Mouse (Mus musculus) stomach, embryonic 16.5 days (tissue): ENCODE results near the gene Scn11a. TPM values are rescaled to one million over a fixed set of nuclear protein-coding genes. Genes with fewer than 3 reads are reported as not detected.

Source experiments
- ATAC-seq: fragments of 200-750 bp; cut with Nextera tagmentation; 2 replicates; pipeline ENCODE4 v1.8.0; 2017; ENCODE audit warnings: moderate number of reproducible peaks, moderate TSS enrichment; ENCODE audit not compliant: insufficient read depth, low FRiP score
- H3K27ac ChIP-seq: fragments of 300-500 bp; sonication (generic); 2 replicates; pipeline ENCODE4 v1.5.1; 2014; ENCODE audit warnings: low read length
- H3K27me3 ChIP-seq: fragments of 300-500 bp; sonication (generic); 2 replicates; pipeline ENCODE4 v1.6.1; 2014; ENCODE audit warnings: low read length, control low read depth, mixed read lengths; ENCODE audit not compliant: control insufficient read depth, insufficient read depth
- H3K36me3 ChIP-seq: fragments of 300-500 bp; sonication (generic); 2 replicates; pipeline ENCODE4 v1.6.1; 2014; ENCODE audit warnings: low read length; ENCODE audit not compliant: control insufficient read depth, insufficient read depth
- H3K4me1 ChIP-seq: fragments of 300-500 bp; sonication (generic); 2 replicates; pipeline ENCODE4 v1.6.1; 2014; ENCODE audit warnings: low read length, control low read depth, mixed read lengths; ENCODE audit not compliant: control insufficient read depth, insufficient read depth
- H3K4me2 ChIP-seq: fragments of 300-500 bp; sonication (generic); 2 replicates; pipeline ENCODE4 v1.6.1; 2014; ENCODE audit warnings: low read depth, low read length, mixed read lengths
- H3K4me3 ChIP-seq: fragments of 300-500 bp; sonication (generic); replicated peaks from 2 replicates; pipeline ENCODE4 v1.5.1; 2014; ENCODE audit warnings: mild to moderate bottlenecking, low read length
- H3K9ac ChIP-seq: fragments of 300-500 bp; sonication (generic); 2 replicates; pipeline ENCODE4 v1.6.1; 2014; ENCODE audit warnings: low read length
- H3K9me3 ChIP-seq: fragments of 300-500 bp; sonication (generic); replicated peaks from 2 replicates; pipeline ENCODE4 v1.6.1; 2016; ENCODE audit warnings: low read length, control low read depth; ENCODE audit not compliant: control insufficient read depth
- WGBS: fragments of 180-500 bp; shearing (Covaris S2); extraction: QIAGEN DNeasy Blood & Tissue Kit; methylation state at CpG from one replicate; pipeline ENCODE4 v1.1.7; 2014; 5-methylcytosine and 5-hydroxymethylcytosine counted together
- polyA plus RNA-seq: library from polyadenylated mRNA; unstranded; fragments of >200 nt; fragmentation: Nextera tagmentation; extraction: Ambion mirVana; gene quantifications from 2 replicates; pipeline ENCODE4 v1.2.1, GENCODE M21; 2015

Scn11a gene
- 0.03 TPM in 1 of 2 replicates, not detected in the other for polyA plus RNA-seq

DNA sequence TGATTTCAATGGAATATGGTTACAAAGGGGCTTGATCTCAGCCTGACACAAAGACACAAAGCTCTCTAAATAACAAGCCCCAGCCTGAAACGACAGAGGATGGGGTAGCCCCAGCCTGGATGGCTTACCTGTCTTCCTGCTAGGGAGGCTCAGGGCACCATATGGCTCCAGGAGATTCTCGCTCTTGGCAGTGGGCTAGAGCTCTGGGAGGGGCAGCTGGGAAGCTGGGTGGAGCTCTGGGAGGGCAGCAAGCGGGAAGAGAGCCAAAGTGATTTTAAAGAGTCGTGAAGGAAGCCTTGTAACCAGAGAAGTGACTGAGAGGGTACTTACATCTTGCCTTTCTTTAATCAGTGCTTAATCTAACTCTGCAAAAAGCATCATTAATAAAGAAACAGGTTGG is at the start of gene Scn11a:
Gene Scn11a, minus strand, starts transcription at position 160 of the 400 bp plus-strand sequence.
- H3K9ac ChIP-seq: no peak within 1 kb of the TSS
- no peak within 1 kb of the TSS for H3K27ac ChIP-seq
- H3K4me3 ChIP-seq: no peak within 1 kb of the TSS
- no peaks in the 10 kb centered on the region for H3K27me3 ChIP-seq
- no peaks in the 10 kb centered on the region for H3K36me3 ChIP-seq
- no peak for ATAC-seq
- WGBS: 31% methylated on average over 4 of the region's 4 CpGs
- no peak within 1 kb of the TSS for H3K4me2 ChIP-seq
- H3K4me1 ChIP-seq: no peaks in the 10 kb centered on the region
- H3K9me3 ChIP-seq: no peaks in the 10 kb centered on the region

DNA sequence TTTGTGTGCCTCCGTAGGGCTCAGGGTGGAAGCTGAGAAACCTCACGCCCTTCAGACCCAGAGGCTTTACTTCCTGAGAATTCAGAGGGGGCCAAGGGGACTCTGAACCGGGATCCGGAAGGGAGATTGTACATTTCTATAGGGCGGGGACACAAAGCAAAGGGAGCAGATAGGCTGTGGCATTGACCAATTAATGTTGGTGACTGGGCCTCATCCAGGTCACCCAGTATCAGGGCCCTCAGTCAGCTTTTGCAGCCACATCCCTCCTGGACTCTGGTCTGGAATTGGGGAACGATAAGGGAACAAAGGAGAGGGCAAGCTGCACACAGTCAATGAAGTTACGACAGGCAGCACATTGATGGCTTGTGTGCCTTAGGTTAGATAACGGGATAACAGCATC is 28.9 kb upstream of the Scn11a start:
- WGBS: 55% methylated on average over 8 of the region's 8 CpGs
- Histone ChIP-seq H3K9ac (no peak overlapping the region), H3K4me3 (no peak overlapping the region), H3K36me3 (no peaks in the 10 kb centered on the region), H3K27ac (no peak overlapping the region), H3K9me3 (no peaks in the 10 kb centered on the region), H3K4me2 (no peak overlapping the region), H3K27me3 (no peaks in the 10 kb centered on the region), H3K4me1 (no peaks in the 10 kb centered on the region; the same call in 1 of the 2 replicates)
- ATAC-seq: no peak; the same call in 1 of the 2 replicates

DNA sequence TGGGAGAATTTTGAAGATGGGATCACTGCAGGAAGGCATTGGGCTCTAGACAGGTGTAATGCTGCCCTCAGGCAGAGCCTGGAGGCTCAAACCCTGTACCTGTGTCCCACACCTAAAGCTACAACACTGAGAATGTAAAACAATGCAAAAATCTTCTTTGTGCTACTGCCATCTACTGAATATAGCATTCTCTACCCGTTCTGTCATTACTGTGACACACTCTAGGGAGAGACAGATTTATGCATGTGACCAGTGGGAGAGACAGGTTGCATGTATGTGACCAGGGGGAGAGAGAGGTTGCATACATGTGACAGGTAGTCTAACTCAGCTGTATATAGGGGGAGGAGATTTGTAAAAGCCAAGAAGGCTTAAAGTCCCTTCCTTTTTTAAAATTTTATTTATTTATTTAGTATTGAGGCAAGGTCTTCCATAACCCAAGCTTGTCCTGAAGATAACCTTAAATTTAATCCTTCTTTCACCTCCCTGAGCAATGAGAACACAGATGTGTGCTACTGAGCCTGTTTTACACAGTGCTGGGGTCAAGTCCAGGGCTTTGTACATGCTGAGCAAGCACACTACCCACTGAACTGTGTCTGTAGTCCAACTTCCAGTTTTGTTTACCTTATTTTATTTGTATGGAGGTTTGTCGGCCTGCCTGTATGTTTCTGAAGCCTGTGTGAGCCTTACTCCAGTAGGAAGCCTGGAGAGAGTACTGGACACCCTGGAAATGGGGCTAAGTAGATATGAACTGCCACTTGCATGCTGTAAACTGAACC is 28.0 kb upstream of the Scn11a start:
- 52% methylated on average over 2 of the region's 2 CpGs for WGBS
- Histone ChIP-seq H3K4me1 (no peaks in the 10 kb centered on the region; the same call in 1 of the 2 replicates), H3K36me3 (no peaks in the 10 kb centered on the region), H3K9ac (no peak overlapping the region), H3K27me3 (no peaks in the 10 kb centered on the region), H3K9me3 (no peaks in the 10 kb centered on the region), H3K27ac (no peak overlapping the region), H3K4me2 (no peak overlapping the region), H3K4me3 (no peak overlapping the region)
- ATAC-seq: no peak

DNA sequence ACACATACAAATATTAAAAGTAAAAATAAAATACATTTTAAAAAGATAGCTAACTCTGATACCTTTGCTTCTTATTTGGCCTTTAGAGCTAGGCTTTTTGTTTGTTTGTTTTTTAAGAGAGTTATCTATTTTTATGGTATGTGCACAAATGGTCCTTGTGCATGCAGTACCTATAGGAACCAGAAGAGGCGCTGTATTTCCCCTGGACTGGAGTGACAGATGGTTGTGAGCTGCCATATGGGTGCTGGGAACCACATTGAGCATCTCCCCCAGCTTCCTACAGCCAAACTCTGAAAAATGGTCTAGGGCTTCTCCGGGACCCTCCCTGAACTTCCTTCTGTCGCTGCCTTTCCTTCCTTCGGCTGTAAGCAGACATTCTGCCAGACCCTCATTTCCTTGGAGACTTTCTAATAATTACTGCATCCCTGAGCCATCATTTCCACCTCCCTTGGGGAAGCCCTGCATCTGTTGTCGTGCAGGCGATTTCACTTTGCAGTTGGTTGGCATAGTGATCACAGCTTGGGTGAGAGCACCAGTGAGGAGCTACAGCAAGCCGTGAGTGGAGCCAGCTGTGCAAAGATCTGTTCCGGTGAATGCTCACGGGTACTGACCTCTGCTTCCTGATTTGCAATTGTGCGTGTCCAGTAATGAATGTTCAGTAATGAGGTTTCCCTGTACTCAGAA is 27.2 kb upstream of the Scn11a start:
- 70% methylated on average over 10 of the region's 10 CpGs for WGBS
- H3K27me3 ChIP-seq: no peaks in the 10 kb centered on the region
- H3K36me3 ChIP-seq: no peaks in the 10 kb centered on the region
- no peak for ATAC-seq
- no peaks in the 10 kb centered on the region; the same call in 1 of the 2 replicates for H3K4me1 ChIP-seq
- H3K9me3 ChIP-seq: no peaks in the 10 kb centered on the region
- H3K4me2 ChIP-seq: no peak overlapping the region
- H3K27ac ChIP-seq: no peak overlapping the region
- H3K9ac ChIP-seq: no peak overlapping the region
- H3K4me3 ChIP-seq: no peak overlapping the region

DNA sequence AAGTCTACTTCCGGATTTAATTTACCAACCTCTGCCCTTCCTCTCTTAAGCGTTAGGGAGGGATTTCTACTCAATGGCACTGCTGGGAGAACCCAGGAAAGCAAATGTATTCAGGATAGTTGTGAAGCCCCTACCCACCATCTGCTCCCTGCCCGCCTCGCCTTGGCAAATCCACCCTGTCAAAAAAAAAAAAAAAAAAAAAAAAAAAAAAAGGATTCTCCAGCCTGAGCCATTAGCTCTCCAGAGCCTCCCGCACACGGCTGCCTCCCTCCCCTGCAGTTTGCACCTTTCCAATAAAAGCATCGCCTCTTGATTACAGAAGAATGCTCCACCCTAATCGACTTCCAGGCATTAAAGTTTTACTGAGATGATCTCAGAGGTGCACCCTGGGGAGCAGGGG is 24.0 kb upstream of the Scn11a start:
- no peak for ATAC-seq
- Histone ChIP-seq H3K4me2 (no peak overlapping the region), H3K4me1 (no peaks in the 10 kb centered on the region; the same call in 1 of the 2 replicates), H3K27me3 (no peaks in the 10 kb centered on the region), H3K36me3 (no peaks in the 10 kb centered on the region), H3K9ac (no peak overlapping the region), H3K27ac (no peak overlapping the region), H3K4me3 (no peak overlapping the region), H3K9me3 (no peaks in the 10 kb centered on the region)
- WGBS: 21% methylated on average over 8 of the region's 8 CpGs

DNA sequence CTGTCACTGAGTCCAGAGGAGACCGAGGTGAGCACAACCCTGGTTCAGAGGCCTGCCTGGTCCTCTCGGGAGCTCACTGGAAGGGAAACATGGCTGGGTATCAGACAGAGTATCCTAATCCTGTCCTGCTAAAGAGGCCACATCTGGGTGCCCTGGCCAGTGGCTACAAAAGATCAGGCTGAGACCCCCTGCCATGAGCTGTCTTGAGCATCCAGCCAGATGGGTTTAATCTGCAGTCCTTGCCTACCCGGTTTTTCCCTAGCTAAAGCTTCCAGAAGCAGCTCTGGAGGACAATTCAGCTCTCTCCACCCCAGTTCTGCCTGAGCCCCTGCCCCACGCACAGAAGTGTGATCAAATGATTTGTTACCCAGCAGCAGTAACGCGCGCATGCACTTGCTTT is 23.4 kb upstream of the Scn11a start:
- WGBS: 41% methylated on average over 7 of the region's 7 CpGs
- ATAC-seq: no peak
- Histone ChIP-seq H3K27me3 (no peaks in the 10 kb centered on the region), H3K4me3 (no peak overlapping the region), H3K36me3 (no peaks in the 10 kb centered on the region), H3K4me2 (no peak overlapping the region), H3K9me3 (no peaks in the 10 kb centered on the region), H3K9ac (no peak overlapping the region), H3K4me1 (no peaks in the 10 kb centered on the region; the same call in 1 of the 2 replicates), H3K27ac (no peak overlapping the region)

DNA sequence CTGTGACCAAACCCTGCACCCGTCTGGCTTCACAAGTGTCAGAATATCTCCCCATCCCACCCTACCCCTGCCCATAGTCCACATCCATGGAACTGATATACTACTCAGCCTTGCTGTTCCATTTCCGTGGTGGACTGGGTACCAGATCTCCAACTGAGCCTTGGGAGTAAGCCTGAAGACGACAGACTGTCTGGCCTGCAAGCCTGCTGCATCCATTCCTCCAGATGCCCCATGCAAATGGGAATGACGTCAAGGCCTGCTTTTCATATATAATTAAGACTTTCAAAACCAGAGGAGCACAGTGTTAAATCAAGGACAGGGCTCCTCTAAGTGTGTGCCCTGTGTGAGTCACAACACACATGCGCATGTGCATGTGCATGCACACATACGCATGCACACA is 21.9 kb upstream of the Scn11a start:
- 68% methylated on average over 6 of the region's 6 CpGs for WGBS
- H3K9ac ChIP-seq: no peak overlapping the region
- ATAC-seq: no peak
- no peak overlapping the region for H3K4me2 ChIP-seq
- H3K36me3 ChIP-seq: no peaks in the 10 kb centered on the region
- no peak overlapping the region for H3K4me3 ChIP-seq
- H3K27ac ChIP-seq: no peak overlapping the region
- no peaks in the 10 kb centered on the region; the same call in 1 of the 2 replicates for H3K4me1 ChIP-seq
- H3K9me3 ChIP-seq: no peaks in the 10 kb centered on the region
- H3K27me3 ChIP-seq: no peaks in the 10 kb centered on the region

DNA sequence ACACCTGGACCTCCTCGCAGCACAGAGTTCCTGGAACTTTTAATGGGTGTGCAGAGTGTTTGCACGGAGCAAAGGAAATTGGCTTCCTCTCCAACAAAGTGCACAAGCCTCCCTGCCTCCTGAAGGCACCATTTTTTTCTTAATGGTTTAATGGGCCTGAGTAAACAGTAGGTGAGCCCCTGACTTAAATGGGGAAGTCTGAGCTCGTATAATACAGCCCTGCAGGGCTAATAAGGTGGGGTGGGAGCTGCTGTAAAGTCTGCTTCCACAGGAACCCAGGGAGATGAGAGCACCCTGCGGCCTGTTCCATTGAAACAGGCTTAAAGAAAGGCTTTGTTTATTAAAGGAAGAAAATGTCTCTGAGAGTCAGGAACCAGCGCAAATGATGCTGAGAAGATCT is 19.5 kb upstream of the Scn11a start:
- no peaks in the 10 kb centered on the region for H3K9me3 ChIP-seq
- no peak overlapping the region for H3K27ac ChIP-seq
- no peaks in the 10 kb centered on the region for H3K27me3 ChIP-seq
- H3K4me2 ChIP-seq: no peak overlapping the region
- no peak overlapping the region for H3K4me3 ChIP-seq
- no peaks in the 10 kb centered on the region; the same call in 1 of the 2 replicates for H3K4me1 ChIP-seq
- ATAC-seq: no peak
- H3K9ac ChIP-seq: no peak overlapping the region
- 27% methylated on average over 5 of the region's 5 CpGs for whole genome bisulfite sequencing
- H3K36me3 ChIP-seq: no peaks in the 10 kb centered on the region

DNA sequence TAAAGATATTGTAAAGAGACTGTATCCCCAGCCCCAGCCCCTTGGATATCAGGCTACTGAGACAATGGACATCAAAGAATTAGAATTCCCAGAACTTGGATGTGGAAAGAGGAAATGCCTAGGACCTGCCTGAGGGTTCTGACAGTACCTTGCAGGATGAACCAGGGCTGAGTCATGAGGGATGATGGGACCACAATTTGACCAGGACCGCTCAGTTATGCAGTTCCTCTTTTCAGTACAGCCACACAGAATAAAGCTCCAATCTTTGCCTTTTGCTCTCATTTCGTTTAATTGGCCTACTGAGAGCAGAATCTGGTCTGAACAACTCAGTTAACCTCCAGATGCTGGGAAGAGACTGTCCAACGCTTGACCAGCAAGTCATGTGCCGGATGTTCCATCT is 18.3 kb upstream of the Scn11a start:
- no peaks in the 10 kb centered on the region for H3K4me1 ChIP-seq
- no peaks in the 10 kb centered on the region for H3K27me3 ChIP-seq
- 80% methylated on average over 4 of the region's 4 CpGs for WGBS
- no peak overlapping the region for H3K4me3 ChIP-seq
- ATAC-seq: no peak
- no peaks in the 10 kb centered on the region for H3K9me3 ChIP-seq
- no peak overlapping the region for H3K9ac ChIP-seq
- no peaks in the 10 kb centered on the region for H3K36me3 ChIP-seq
- H3K4me2 ChIP-seq: no peak overlapping the region
- H3K27ac ChIP-seq: no peak overlapping the region
